Mouse (Mus musculus) lung, postnatal 0 days (tissue): ENCODE measurements around the gene Abhd12b.

Experiments used
- CTCF ChIP-seq: IDR thresholded peaks from 2 replicates; pipeline ENCODE4 v1.5.1; 2016; ENCODE audit warnings: antibody characterized with exemption, mild to moderate bottlenecking
- EP300 ChIP-seq: IDR thresholded peaks from 2 replicates; pipeline ENCODE4 v1.6.1; 2016; ENCODE audit warnings: antibody characterized with exemption, mild to moderate bottlenecking, control low read depth

- TF ChIP-seq CTCF = peak; percentile 46
- no peak for TF ChIP-seq EP300
These were observed 24.8 kb upstream of the Abhd12b start for GRCm38 (mm10) chr12:70129105-70129504.
